Mouse (Mus musculus) cerebellum, adult 2 months (tissue): ENCODE data around the gene Ppp6r3.

Source experiments
- CTCF ChIP-seq: fragments of 200-500 bp; IDR thresholded peaks from 2 replicates; pipeline ENCODE4 v1.5.1; 2011; ENCODE audit warnings: low read depth, mild to moderate bottlenecking, control low read depth, low read length, moderate library complexity, borderline replicate concordance; ENCODE audit not compliant: insufficient read depth
- POLR2A ChIP-seq: fragments of 200-500 bp; IDR thresholded peaks from 2 replicates; pipeline ENCODE4 v1.6.1; 2011; ENCODE audit warnings: low read length, control low read depth, borderline replicate concordance; ENCODE audit not compliant: insufficient read depth

- TF ChIP-seq CTCF = no peak
- no peak for TF ChIP-seq POLR2A
Observed at GRCm38 (mm10) chr19:3428057-3428830, 147.3 kb downstream of the Ppp6r3 start.
